Mouse (Mus musculus): Measurements from ENCODE around the gene Dgcr6.

DNA sequence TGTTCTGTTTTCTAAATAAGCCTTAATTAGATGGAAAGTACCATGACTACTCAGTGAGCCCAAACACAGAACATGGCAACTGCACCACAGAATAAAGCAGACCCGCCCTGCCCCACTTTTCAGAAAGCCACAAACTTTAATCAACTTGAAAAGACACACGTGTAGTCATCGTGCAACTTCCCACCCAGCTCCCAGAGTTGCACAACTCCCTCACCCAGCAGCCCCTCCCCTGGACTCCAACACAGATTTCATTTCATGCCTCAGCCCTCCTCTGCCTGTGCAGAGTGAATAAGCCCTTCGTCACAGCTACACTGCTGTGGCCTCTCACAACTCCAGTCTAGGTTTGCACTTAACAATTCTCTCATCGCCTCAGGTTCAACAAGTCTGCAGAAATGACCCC lies 48.1 kb upstream of the Dgcr6 start:
- TF ChIP-seq CTCF (conservative IDR thresholded peaks at IDR 0.05; ENCODE audit: low read length) (no peak), NANOG (IDR thresholded peaks at IDR 0.05; ENCODE audit: borderline replicate concordance, low read length) (no peak), POU5F1 (IDR thresholded peaks at IDR 0.05; ENCODE audit: borderline replicate concordance, low read length) (no peak)
